Mouse (Mus musculus) lung, postnatal 4 days (tissue): Measurements from ENCODE around the gene Cdkn2d.
A peak's percentile ranks its signal among the peaks of the same experiment; 100 is the strongest.

ENCODE experiments used
- DNase-seq, 2 experiments: peaks; one replicate each; pipeline ENCODE4 v3.0.0; 2021

The Cdkn2d gene

GRCm38 (mm10) chr9:21243826-21244427 lies 47.3 kb downstream of the Cdkn2d start:
- no peak for DNase-seq

- peak; percentile 76 to 88 for DNase-seq
Observed at GRCm38 (mm10) chr9:21241343-21241742, 49.9 kb downstream of the Cdkn2d start.

- DNase-seq, result no peak
Observed at GRCm38 (mm10) chr9:21239465-21239848, 51.8 kb downstream of the Cdkn2d start.

- DNase-seq, result peak; percentile 88 to 91
Observed at GRCm38 (mm10) chr9:21238733-21239464, 52.3 kb downstream of the Cdkn2d start, which contains the start of gene Keap1. Gene Keap1, minus strand, starts transcription at chr9:21239361.
